Mouse (Mus musculus) midbrain, embryonic 11.5 days (tissue): Measurements from ENCODE around the gene Acvr1. TPM values are rescaled to one million over a fixed set of nuclear protein-coding genes. Genes with fewer than 3 reads are reported as not detected.

Experiments
- ATAC-seq: fragments of 200-750 bp; cut with Nextera tagmentation; 2 replicates; pipeline ENCODE4 v1.8.0; 2017; ENCODE audit warnings: moderate TSS enrichment, moderate library complexity; ENCODE audit not compliant: low FRiP score
- DNase-seq: peaks from one replicate; pipeline ENCODE4 v3.0.0; 2015; ENCODE audit warnings: low spot score; ENCODE audit errors: missing footprints
- H3K27ac ChIP-seq: fragments of 300-500 bp; sonication (generic); 2 replicates; pipeline ENCODE4 v1.5.1; 2014; ENCODE audit warnings: low read depth, low read length
- H3K27me3 ChIP-seq: fragments of 300-500 bp; sonication (generic); 2 replicates; pipeline ENCODE4 v1.6.1; 2014; ENCODE audit warnings: mild to moderate bottlenecking, low read length, moderate library complexity, mixed read lengths; ENCODE audit not compliant: control insufficient read depth, insufficient read depth
- H3K36me3 ChIP-seq: fragments of 300-500 bp; sonication (generic); 2 replicates; pipeline ENCODE4 v1.6.1; 2014; ENCODE audit warnings: mild to moderate bottlenecking, low read length, moderate library complexity, mixed read lengths; ENCODE audit not compliant: control insufficient read depth, insufficient read depth
- H3K4me1 ChIP-seq: fragments of 300-500 bp; sonication (generic); 2 replicates; pipeline ENCODE4 v1.6.1; 2014; ENCODE audit warnings: low read length; ENCODE audit not compliant: control insufficient read depth, insufficient read depth
- H3K4me2 ChIP-seq: fragments of 300-500 bp; sonication (generic); 2 replicates; pipeline ENCODE4 v1.6.1; 2014; ENCODE audit warnings: mild to moderate bottlenecking, moderate library complexity
- H3K4me3 ChIP-seq: fragments of 300-500 bp; sonication (generic); 2 replicates; pipeline ENCODE4 v1.5.1; 2014; ENCODE audit warnings: low read depth, low read length
- H3K9ac ChIP-seq: fragments of 300-500 bp; sonication (generic); 2 replicates; pipeline ENCODE4 v1.6.1; 2014; ENCODE audit warnings: low read length
- H3K9me3 ChIP-seq: fragments of 300-500 bp; sonication (generic); 2 replicates; pipeline ENCODE4 v1.6.1; 2016; ENCODE audit warnings: low read length; ENCODE audit not compliant: control insufficient read depth
- WGBS: fragments of 180-500 bp; shearing (Covaris S2); extraction: QIAGEN DNeasy Blood & Tissue Kit; methylation state at CpG from one replicate; pipeline ENCODE4 v1.1.7; 2014; 5-methylcytosine and 5-hydroxymethylcytosine counted together
- polyA plus RNA-seq: library from polyadenylated mRNA; unstranded; fragments of >200 nt; fragmentation: Nextera tagmentation; extraction: Ambion mirVana; gene quantifications from 2 replicates; pipeline ENCODE4 v1.2.1, GENCODE M21; 2014

Gene Acvr1
- polyA plus RNA-seq, 1 experiment from 2014 or later: 4.9 TPM

GRCm38 (mm10) chr2:58566410-58567065 lies 419 bp downstream of the Acvr1 start:
- peak overlapping the region; percentile 91 for H3K27ac ChIP-seq
- peaks cover 20% of the 10 kb centered on the region for H3K4me1 ChIP-seq
- no peaks in the 10 kb centered on the region for H3K27me3 ChIP-seq
- peak overlapping the region; percentile 88 for H3K9ac ChIP-seq
- DNase-seq (peak; percentile 96), ATAC-seq (peak; percentile 78)
- no peaks in the 10 kb centered on the region for H3K36me3 ChIP-seq
- H3K4me3 ChIP-seq: peak overlapping the region; percentile 89
- no peaks in the 10 kb centered on the region for H3K9me3 ChIP-seq
- 0% methylated on average over 50 of the region's 78 CpGs for WGBS
- peak overlapping the region; percentile 66 for H3K4me2 ChIP-seq

DNA sequence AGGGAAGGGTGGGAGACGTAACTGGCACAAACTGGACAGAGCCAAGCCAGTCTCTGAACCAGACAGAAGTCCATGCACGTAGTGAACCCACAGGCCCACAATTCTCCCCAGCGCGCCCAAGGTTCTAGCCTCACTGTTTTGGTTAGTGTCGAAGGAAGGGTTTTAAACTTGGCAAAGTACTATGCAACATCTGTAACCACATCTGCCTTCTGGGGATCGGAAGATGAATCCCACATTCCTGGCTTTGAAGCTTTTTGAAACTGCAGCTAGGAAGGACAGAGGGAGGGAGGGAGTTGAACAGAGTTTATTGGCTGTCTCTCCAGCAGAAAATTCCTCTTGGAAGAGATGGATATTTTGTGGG lies 928 bp downstream of the Acvr1 start:
- H3K27me3 ChIP-seq: no peaks in the 10 kb centered on the region
- ATAC-seq (no peak), DNase-seq (peak; percentile 93)
- H3K9me3 ChIP-seq: no peaks in the 10 kb centered on the region
- H3K4me1 ChIP-seq: peaks cover 20% of the 10 kb centered on the region
- H3K9ac ChIP-seq: peak overlapping the region; percentile 88
- 7% methylated on average over 6 of the region's 6 CpGs for WGBS
- peak overlapping the region; percentile 66 for H3K4me2 ChIP-seq
- no peak overlapping the region; the same call in 1 of the 2 replicates for H3K27ac ChIP-seq
- H3K36me3 ChIP-seq: no peaks in the 10 kb centered on the region
- H3K4me3 ChIP-seq: peak overlapping the region; percentile 89

DNA sequence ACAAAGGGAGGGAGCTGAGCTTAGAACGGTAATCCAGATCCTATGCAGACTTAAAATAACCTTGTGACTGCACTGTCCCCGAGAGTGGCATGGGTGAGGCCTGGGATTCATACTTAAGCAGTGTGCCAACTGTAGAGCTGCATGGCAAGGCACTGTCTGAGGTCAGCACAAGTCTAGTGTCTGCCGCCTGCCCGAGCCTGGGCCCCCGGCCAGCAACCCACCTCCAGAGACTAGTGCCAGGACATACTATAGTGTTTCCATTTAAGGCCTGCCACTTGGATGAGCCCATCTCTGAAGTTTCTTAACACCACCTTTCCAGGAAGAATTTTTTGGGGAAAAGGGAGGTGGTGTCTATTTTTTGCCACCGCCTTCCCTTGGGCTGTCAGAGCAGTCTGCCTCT lies 1.7 kb downstream of the Acvr1 start:
- Histone ChIP-seq H3K27ac (no peak overlapping the region), H3K4me1 (peaks cover 20% of the 10 kb centered on the region), H3K27me3 (no peaks in the 10 kb centered on the region), H3K4me3 (no peak overlapping the region; the same call in 1 of the 2 replicates), H3K36me3 (no peaks in the 10 kb centered on the region), H3K9ac (no peak overlapping the region), H3K4me2 (peak overlapping the region; percentile 14), H3K9me3 (no peaks in the 10 kb centered on the region)
- 64% methylated on average over 6 of the region's 6 CpGs for WGBS
- ATAC-seq (no peak), DNase-seq (no peak)

- Histone ChIP-seq H3K9ac (no peak overlapping the region), H3K4me3 (no peak overlapping the region), H3K27ac (no peak overlapping the region), H3K36me3 (no peaks in the 10 kb centered on the region), H3K27me3 (no peaks in the 10 kb centered on the region), H3K4me2 (no peak overlapping the region), H3K4me1 (peaks cover 10% of the 10 kb centered on the region), H3K9me3 (no peaks in the 10 kb centered on the region)
- DNase-seq: no peak
- no peak for ATAC-seq
- WGBS: 64% methylated on average over 4 of the region's 4 CpGs
These were observed 4.8 kb downstream of the Acvr1 start for GRCm38 (mm10) chr2:58562137-58562536.

GRCm38 (mm10) chr2:58557045-58557845 lies 9.7 kb downstream of the Acvr1 start:
- WGBS: 83% methylated on average over 9 of the region's 9 CpGs

DNA sequence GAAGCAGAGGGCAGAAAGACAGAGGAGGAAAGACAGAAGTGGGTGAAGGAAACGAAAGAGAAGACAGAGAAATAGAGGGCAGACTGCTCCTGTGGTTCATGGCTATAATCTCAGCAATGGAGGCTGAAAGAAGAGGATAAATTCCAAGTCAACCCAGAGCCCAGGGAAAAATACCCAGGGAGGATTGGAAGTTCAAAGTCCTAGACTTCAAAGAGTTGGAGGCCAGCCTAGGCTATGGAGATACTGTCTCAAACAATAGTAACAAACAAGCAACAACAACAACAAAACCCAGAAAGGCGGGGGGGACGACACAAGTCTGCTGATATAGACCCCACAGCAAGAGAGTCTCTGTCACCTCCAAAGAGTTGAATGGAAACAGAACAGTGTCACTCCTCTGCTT lies 14.7 kb downstream of the Acvr1 start:
- no peak for DNase-seq
- ATAC-seq: no peak
- Histone ChIP-seq H3K4me1 (peaks cover 22% of the 10 kb centered on the region), H3K4me3 (no peak overlapping the region), H3K36me3 (no peaks in the 10 kb centered on the region), H3K4me2 (no peak overlapping the region), H3K27me3 (no peaks in the 10 kb centered on the region), H3K27ac (no peak overlapping the region), H3K9ac (no peak overlapping the region), H3K9me3 (no peaks in the 10 kb centered on the region)
- 24% methylated on average over 3 of the region's 3 CpGs for WGBS

More at GRCm38 (mm10) chr2:58557045-58557845, 9.7 kb downstream of the Acvr1 start:
- no peak overlapping the region for H3K9ac ChIP-seq
- no peak overlapping the region for H3K27ac ChIP-seq
- no peaks in the 10 kb centered on the region for H3K9me3 ChIP-seq
- no peak overlapping the region for H3K4me3 ChIP-seq
- ATAC-seq (peak; percentile 19; the same call in 1 of the 2 replicates), DNase-seq (no peak)
- H3K27me3 ChIP-seq: no peaks in the 10 kb centered on the region
- H3K4me2 ChIP-seq: no peak overlapping the region
- H3K36me3 ChIP-seq: no peaks in the 10 kb centered on the region
- H3K4me1 ChIP-seq: peaks cover 9% of the 10 kb centered on the region

DNA sequence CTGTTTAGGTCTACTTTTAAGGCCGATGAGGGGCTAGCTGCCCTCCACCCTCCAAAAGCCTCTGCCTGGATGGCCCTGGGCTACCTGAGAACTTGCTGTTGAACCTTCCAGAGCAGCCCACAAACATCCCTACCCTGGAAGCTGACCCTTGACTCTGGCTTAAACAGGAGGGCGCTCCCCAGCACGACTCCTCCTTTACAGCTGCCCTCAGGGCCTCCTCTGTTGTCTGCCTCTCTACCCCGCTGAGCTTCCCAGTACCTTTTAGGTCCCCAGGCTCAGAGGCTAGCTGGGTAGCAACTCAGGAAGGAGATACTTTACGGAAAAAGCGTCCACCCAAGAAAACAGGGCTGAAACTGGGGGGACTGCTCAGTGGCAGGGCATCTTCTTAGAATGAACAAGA lies 15.1 kb downstream of the Acvr1 start:
- Histone ChIP-seq H3K27ac (no peak overlapping the region), H3K27me3 (no peaks in the 10 kb centered on the region), H3K4me1 (peaks cover 22% of the 10 kb centered on the region), H3K4me3 (no peak overlapping the region), H3K36me3 (no peaks in the 10 kb centered on the region), H3K4me2 (no peak overlapping the region), H3K9ac (no peak overlapping the region), H3K9me3 (no peaks in the 10 kb centered on the region)
- WGBS: 15% methylated on average over 6 of the region's 6 CpGs
- DNase-seq (peak; percentile 87), ATAC-seq (no peak)

DNA sequence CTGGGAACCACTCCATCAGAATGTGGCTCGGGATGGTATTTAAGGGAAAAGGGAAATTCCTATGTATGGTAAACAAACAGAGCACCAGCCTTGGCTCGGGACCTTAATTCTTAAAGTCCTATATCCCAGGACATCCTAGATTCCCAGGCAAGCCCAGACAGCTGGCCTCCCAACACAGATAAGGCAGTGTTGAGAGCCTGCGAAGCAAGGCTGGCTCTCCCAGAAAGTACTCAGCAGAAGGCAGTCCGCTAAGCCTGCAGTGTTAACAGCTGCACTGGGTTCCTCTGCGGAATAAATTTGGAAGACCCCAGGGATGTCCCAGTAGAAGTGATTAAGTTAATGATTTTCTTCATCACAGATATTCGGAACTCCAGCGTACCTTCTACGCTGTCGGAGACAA lies 16.5 kb downstream of the Acvr1 start:
- H3K27me3 ChIP-seq: no peaks in the 10 kb centered on the region
- ATAC-seq: peak; percentile 45; the same call in 1 of the 2 replicates

GRCm38 (mm10) chr2:58549960-58550359 lies 17.0 kb downstream of the Acvr1 start:
- Histone ChIP-seq H3K27ac (no peak overlapping the region), H3K27me3 (no peaks in the 10 kb centered on the region), H3K9me3 (no peaks in the 10 kb centered on the region), H3K9ac (no peak overlapping the region), H3K36me3 (no peaks in the 10 kb centered on the region), H3K4me3 (no peak overlapping the region), H3K4me1 (peaks cover 22% of the 10 kb centered on the region), H3K4me2 (no peak overlapping the region)
- ATAC-seq (no peak), DNase-seq (no peak)
- WGBS: 46% methylated on average over 6 of the region's 6 CpGs

More for the DNA sequence above, 16.5 kb downstream of the Acvr1 start:
- Histone ChIP-seq H3K36me3 (no peaks in the 10 kb centered on the region), H3K9ac (no peak overlapping the region), H3K9me3 (no peaks in the 10 kb centered on the region), H3K27ac (no peak overlapping the region), H3K4me1 (peaks cover 22% of the 10 kb centered on the region), H3K4me3 (no peak overlapping the region), H3K4me2 (no peak overlapping the region)
- DNase-seq: no peak
- 55% methylated on average over 9 of the region's 9 CpGs for WGBS
